Mouse (Mus musculus) mouse trophoblast stem cell (cell line): ENCODE measurements around the gene Cryzl1.
"Not testable (repeated sequence)": the region's sequence is repeated elsewhere in the genome, so short reads cannot be mapped to it uniquely, and the experiment has no call there.

Source experiments
- in situ Hi-C, 2 experiments: fragments of 300-500 bp; cut with MseI, MboI; formaldehyde crosslinking; loops; 2 replicates in 1 of 2; 3 replicates in 1 of 2; pipeline ENCODE4 v1.15.1; 2025

Gene Cryzl1

GRCm38 (mm10) chr16:91645420-91645819 is 83.4 kb downstream of the Cryzl1 start:
- in situ Hi-C loops, result not testable (repeated sequence)

DNA sequence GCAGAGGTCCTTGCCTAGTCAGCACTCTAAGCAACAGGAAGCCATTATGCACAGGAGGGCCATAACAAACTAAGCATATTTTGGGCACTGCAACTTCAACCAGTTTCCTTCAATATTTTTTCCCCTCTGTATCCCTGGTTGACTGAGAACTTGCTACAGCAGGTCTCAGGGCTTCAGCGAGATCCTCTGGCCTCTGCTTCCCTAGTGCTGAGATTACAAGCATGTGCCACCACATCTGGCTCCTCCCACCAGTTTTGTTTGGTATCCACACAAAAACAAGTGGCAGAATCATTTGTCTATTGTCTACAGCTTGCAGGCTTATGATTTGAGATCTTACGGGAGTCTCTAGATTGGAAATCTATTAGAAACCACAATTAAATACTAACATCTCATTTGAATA is 83.9 kb downstream of the Cryzl1 start:
- in situ Hi-C loops, result no loop called here

DNA sequence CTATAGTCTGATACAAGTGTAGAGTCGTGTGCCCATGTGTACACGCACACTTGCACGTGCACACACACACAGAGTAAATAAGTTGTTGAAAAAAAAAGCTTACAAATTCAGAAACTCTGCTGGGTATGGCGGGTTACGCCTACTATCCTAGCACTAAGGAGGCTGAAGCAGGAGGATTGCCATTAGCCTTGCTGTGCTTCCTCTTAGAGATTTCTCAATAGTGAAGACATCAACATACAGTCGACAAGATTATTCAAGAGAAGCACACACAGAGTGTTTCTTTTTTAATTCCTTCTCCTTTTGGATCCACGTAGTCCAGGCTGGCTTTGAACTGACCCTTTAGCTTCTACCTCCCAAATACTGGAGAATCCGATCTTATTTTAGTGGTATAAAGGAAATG is 88.6 kb downstream of the Cryzl1 start:
- in situ Hi-C loops, result no loop called here

DNA sequence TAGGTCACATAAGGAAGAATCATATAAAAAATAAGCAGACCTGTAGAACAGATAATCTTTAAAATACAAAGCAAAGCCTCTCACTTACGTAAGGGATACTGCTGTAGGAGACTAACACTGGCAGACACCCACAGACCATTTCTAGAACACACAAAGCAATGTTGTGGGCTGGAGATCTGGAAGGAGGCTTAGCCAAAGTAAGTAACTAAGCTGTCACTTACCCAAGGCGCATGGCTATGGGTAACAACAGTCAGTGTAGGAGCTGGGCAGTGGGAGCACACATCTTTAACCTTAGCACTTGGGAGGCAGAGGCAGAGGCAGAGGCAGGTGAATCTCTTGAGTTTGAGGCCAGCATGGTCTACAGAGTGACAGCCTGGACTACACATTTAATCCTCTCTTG is 89.1 kb downstream of the Cryzl1 start:
- in situ Hi-C loops, result no loop called here
